Mouse (Mus musculus) hindbrain, embryonic 16.5 days (tissue): ENCODE measurements at regions not wholly inside any gene's neighbourhood (a gene's known extent, or its start where the extent isn't known, plus 50 kb on each side); places are given as distances from the start of the nearest gene placed in this dataset.
A peak's percentile ranks its signal among the peaks of the same experiment; 100 is the strongest.

Experiments used
- ATAC-seq: fragments of 200-750 bp; cut with Nextera tagmentation; 2 replicates; pipeline ENCODE4 v1.8.0; 2017; ENCODE audit warnings: moderate TSS enrichment, moderate library complexity
- H3K27ac ChIP-seq: fragments of 300-500 bp; sonication (generic); 2 replicates; pipeline ENCODE4 v1.5.1; 2014; ENCODE audit warnings: low read depth, mild to moderate bottlenecking, control low read depth, low read length, moderate library complexity
- H3K27me3 ChIP-seq: fragments of 300-500 bp; sonication (generic); replicated peaks from 2 replicates; pipeline ENCODE4 v1.6.1; 2014; ENCODE audit warnings: low read length; ENCODE audit not compliant: control insufficient read depth, insufficient read depth
- H3K36me3 ChIP-seq: fragments of 300-500 bp; sonication (generic); 2 replicates; pipeline ENCODE4 v1.6.1; 2014; ENCODE audit warnings: mild to moderate bottlenecking, low read length, moderate library complexity, mixed read lengths; ENCODE audit not compliant: control insufficient read depth, insufficient read depth
- H3K4me1 ChIP-seq: fragments of 300-500 bp; sonication (generic); 2 replicates; pipeline ENCODE4 v1.6.1; 2014; ENCODE audit warnings: low read depth, low read length; ENCODE audit not compliant: control insufficient read depth, insufficient read depth
- H3K4me2 ChIP-seq: fragments of 300-500 bp; sonication (generic); 2 replicates; pipeline ENCODE4 v1.6.1; 2014; ENCODE audit warnings: mild to moderate bottlenecking, low read length, control low read depth, moderate library complexity
- H3K4me3 ChIP-seq: fragments of 300-500 bp; sonication (generic); 2 replicates; pipeline ENCODE4 v1.5.1; 2014; ENCODE audit warnings: mild to moderate bottlenecking, low read length, control low read depth, moderate library complexity
- H3K9ac ChIP-seq: fragments of 300-500 bp; sonication (generic); 2 replicates; pipeline ENCODE4 v1.6.1; 2014; ENCODE audit warnings: low read depth, mild to moderate bottlenecking, control low read depth, low read length, moderate library complexity
- H3K9me3 ChIP-seq: fragments of 300-500 bp; sonication (generic); 2 replicates; pipeline ENCODE4 v1.6.1; 2014; ENCODE audit warnings: mild to moderate bottlenecking, low read length, moderate library complexity; ENCODE audit not compliant: control insufficient read depth
- WGBS: fragments of 180-500 bp; shearing (Covaris S2); extraction: QIAGEN DNeasy Blood & Tissue Kit; methylation state at CpG from one replicate; pipeline ENCODE4 v1.1.7; 2014; 5-methylcytosine and 5-hydroxymethylcytosine counted together

GRCm38 (mm10) chr12:5805731-5806130 is 430.2 kb upstream of the Klhl29 start:
- no peak overlapping the region for H3K4me3 ChIP-seq
- ATAC-seq: no peak
- no peak overlapping the region for H3K9ac ChIP-seq
- H3K4me1 ChIP-seq: peaks cover 2% of the 10 kb centered on the region; the same call in 1 of the 2 replicates
- 89% methylated on average over 2 of the region's 2 CpGs for WGBS
- H3K36me3 ChIP-seq: no peaks in the 10 kb centered on the region
- no peaks in the 10 kb centered on the region for H3K27me3 ChIP-seq
- no peaks in the 10 kb centered on the region for H3K9me3 ChIP-seq
- H3K27ac ChIP-seq: no peak overlapping the region
- no peak overlapping the region for H3K4me2 ChIP-seq

- no peak for ATAC-seq
- Histone ChIP-seq H3K27me3 (no peaks in the 10 kb centered on the region), H3K4me1 (no peaks in the 10 kb centered on the region), H3K9me3 (no peaks in the 10 kb centered on the region), H3K36me3 (no peaks in the 10 kb centered on the region), H3K4me3 (no peak overlapping the region), H3K4me2 (no peak overlapping the region), H3K9ac (no peak overlapping the region), H3K27ac (no peak overlapping the region)
- 79% methylated on average over 7 of the region's 7 CpGs for WGBS
Measured at GRCm38 (mm10) chr12:5793051-5793450, 417.6 kb upstream of the Klhl29 start.

GRCm38 (mm10) chr12:5787074-5787813 is 411.8 kb upstream of the Klhl29 start:
- Histone ChIP-seq H3K9me3 (no peaks in the 10 kb centered on the region), H3K4me3 (no peak overlapping the region), H3K4me1 (no peaks in the 10 kb centered on the region), H3K9ac (no peak overlapping the region), H3K36me3 (no peaks in the 10 kb centered on the region), H3K27me3 (no peaks in the 10 kb centered on the region), H3K27ac (no peak overlapping the region), H3K4me2 (no peak overlapping the region)
- no peak for ATAC-seq
- 65% methylated on average over 7 of the region's 7 CpGs for WGBS

- no peaks in the 10 kb centered on the region for H3K4me1 ChIP-seq
- H3K36me3 ChIP-seq: no peaks in the 10 kb centered on the region
- no peak overlapping the region for H3K4me2 ChIP-seq
- no peak overlapping the region for H3K4me3 ChIP-seq
- no peak overlapping the region for H3K27ac ChIP-seq
- H3K9me3 ChIP-seq: no peaks in the 10 kb centered on the region
- no peak overlapping the region for H3K9ac ChIP-seq
- 47% methylated on average over 3 of the region's 3 CpGs for WGBS
- no peaks in the 10 kb centered on the region for H3K27me3 ChIP-seq
- ATAC-seq: no peak
Measured at GRCm38 (mm10) chr12:5781276-5781675, 405.8 kb upstream of the Klhl29 start.

GRCm38 (mm10) chr12:5777556-5777955 is 402.1 kb upstream of the Klhl29 start:
- Histone ChIP-seq H3K4me3 (no peak overlapping the region), H3K36me3 (no peaks in the 10 kb centered on the region), H3K27ac (no peak overlapping the region), H3K4me2 (no peak overlapping the region), H3K9me3 (no peaks in the 10 kb centered on the region), H3K9ac (no peak overlapping the region), H3K4me1 (no peaks in the 10 kb centered on the region), H3K27me3 (no peaks in the 10 kb centered on the region)
- ATAC-seq: no peak

GRCm38 (mm10) chr12:5771399-5771978 is 396.0 kb upstream of the Klhl29 start:
- H3K4me2 ChIP-seq: no peak overlapping the region
- ATAC-seq: no peak
- no peak overlapping the region for H3K27ac ChIP-seq
- H3K27me3 ChIP-seq: no peaks in the 10 kb centered on the region
- no peak overlapping the region for H3K9ac ChIP-seq
- no peaks in the 10 kb centered on the region for H3K9me3 ChIP-seq
- no peak overlapping the region for H3K4me3 ChIP-seq
- 66% methylated on average over 5 of the region's 5 CpGs for WGBS
- no peaks in the 10 kb centered on the region for H3K36me3 ChIP-seq
- H3K4me1 ChIP-seq: no peaks in the 10 kb centered on the region

GRCm38 (mm10) chr12:5770531-5770930 is 395.0 kb upstream of the Klhl29 start:
- Histone ChIP-seq H3K9me3 (no peaks in the 10 kb centered on the region), H3K4me2 (no peak overlapping the region), H3K36me3 (no peaks in the 10 kb centered on the region), H3K27me3 (no peaks in the 10 kb centered on the region), H3K9ac (no peak overlapping the region), H3K4me1 (no peaks in the 10 kb centered on the region), H3K4me3 (no peak overlapping the region), H3K27ac (no peak overlapping the region)
- ATAC-seq: no peak
- WGBS: 68% methylated on average over 2 of the region's 2 CpGs

- H3K27ac ChIP-seq: no peak overlapping the region
- no peak overlapping the region for H3K4me2 ChIP-seq
- H3K9me3 ChIP-seq: no peaks in the 10 kb centered on the region
- no peaks in the 10 kb centered on the region for H3K4me1 ChIP-seq
- ATAC-seq: peak; percentile 76
- no peak overlapping the region for H3K9ac ChIP-seq
- H3K4me3 ChIP-seq: no peak overlapping the region
- WGBS: 32% methylated on average over 6 of the region's 6 CpGs
- no peaks in the 10 kb centered on the region for H3K27me3 ChIP-seq
- no peaks in the 10 kb centered on the region for H3K36me3 ChIP-seq
Measured at GRCm38 (mm10) chr12:5764445-5765170, 389.1 kb upstream of the Klhl29 start.

- no peaks in the 10 kb centered on the region for H3K27me3 ChIP-seq
- no peak overlapping the region for H3K4me3 ChIP-seq
- H3K9me3 ChIP-seq: no peaks in the 10 kb centered on the region
- H3K27ac ChIP-seq: no peak overlapping the region
- no peak overlapping the region for H3K9ac ChIP-seq
- no peaks in the 10 kb centered on the region for H3K36me3 ChIP-seq
- peak; percentile 74 for ATAC-seq
- 63% methylated on average over 1 of the region's 1 CpGs for WGBS
- no peaks in the 10 kb centered on the region for H3K4me1 ChIP-seq
- no peak overlapping the region for H3K4me2 ChIP-seq
Measured at GRCm38 (mm10) chr12:5764026-5764425, 388.5 kb upstream of the Klhl29 start.
